Mouse (Mus musculus): ENCODE results near the gene Gm10065.
"Not testable (repeated sequence)": the region's sequence is repeated elsewhere in the genome, so short reads cannot be mapped to it uniquely, and the experiment has no call there.

Gm10065 gene

GRCm38 (mm10) chr13:21478759-21479670, at the start of gene Gm10065, which contains the start of gene Zkscan4:
Gene Gm10065 (minus strand): TSS chr13:21479441.
Gene Zkscan4 (plus strand): TSS chr13:21478907.
- DNase-seq: peak; percentile 67

GRCm38 (mm10) chr13:21506221-21506649, 27.0 kb upstream of the Gm10065 start:
- DNase-seq: peak; percentile 75

DNA sequence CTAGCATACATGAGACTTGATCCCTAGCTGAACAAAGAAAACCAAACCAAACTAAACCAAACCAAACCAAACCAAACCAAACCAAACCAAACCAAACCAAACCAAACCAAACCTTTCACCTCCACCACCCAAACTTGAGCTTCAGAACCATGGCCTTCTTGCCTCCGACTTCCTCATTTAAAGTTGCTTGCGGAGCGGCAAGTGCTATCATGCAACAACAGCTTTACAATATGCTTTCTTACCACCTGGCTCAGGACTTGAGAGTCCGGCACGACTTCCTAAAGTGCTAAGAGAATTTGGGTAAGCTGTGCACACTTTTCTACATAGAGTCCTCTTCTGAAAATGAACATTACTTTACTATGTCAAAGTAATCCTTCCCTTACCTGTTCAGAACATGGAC, 23.1 kb upstream of the Gm10065 start:
- no peak for DNase-seq

DNA sequence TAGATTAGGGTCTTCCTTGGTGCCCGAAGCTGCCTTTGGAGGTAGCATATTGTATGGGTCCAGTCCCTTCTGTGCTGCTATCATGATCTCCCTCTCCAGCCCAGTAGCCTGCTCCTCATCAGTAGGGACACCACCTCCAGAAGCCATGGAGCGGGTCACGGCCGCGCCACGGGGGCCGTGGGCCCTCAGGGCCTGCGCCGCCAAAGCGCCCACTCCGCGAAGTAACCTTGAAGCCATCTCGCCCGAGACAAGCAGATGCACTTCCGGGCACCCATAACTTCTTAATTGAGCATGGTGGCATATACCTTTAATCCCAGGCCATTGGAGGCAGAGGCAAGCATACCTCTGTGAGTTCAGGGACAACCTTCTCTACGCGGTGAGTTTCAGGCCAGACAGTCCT, 21.9 kb upstream of the Gm10065 start, which contains the start of gene Gm11273:
Gene Gm11273, minus strand, starts transcription at position 237 of the 400 bp plus-strand sequence.
- not testable (repeated sequence) for DNase-seq

DNA sequence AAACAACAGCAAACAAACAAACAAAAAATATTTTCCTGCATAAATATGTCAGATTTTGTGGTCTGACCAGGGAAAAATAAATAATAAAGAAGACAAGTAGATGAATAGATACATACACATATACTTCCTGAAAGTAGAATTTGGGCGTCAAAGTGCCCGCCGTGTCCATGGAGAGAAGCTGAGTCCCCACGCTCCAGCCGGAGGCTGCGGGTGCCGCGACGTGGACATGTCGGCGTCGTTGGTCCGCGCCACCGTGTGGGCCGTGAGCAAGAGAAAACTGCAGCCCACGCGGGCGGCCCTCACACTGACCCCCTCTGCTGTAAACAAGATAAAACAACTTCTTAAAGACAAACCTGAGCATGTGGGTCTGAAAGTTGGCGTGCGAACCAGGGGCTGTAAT, 15.8 kb upstream of the Gm10065 start, which contains the start of gene AK157302:
Gene AK157302, plus strand, starts transcription at position 144 of the 400 bp plus-strand sequence.
- peak; percentile 5 for DNase-seq

GRCm38 (mm10) chr13:21492847-21493246, 13.6 kb upstream of the Gm10065 start:
- DNase-seq: no peak

DNA sequence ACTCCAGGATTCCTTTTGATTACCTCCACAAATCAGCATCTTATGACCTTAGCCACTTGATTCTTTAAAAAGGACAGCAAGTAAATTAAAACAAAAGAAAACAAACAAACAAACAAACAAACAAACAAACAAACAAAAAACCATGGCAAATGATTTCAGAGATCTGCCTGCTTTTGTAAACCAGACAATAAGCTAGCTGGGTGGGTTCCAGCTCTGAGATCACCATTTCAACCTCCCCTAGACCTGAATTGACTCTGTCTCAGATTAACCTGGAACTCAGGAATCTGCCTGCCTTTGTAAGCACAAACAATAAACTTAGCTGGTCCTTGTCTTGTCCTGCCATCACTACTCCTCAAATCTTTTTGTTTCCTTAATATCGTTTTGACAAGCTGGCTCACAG, 7.6 kb upstream of the Gm10065 start:
- DNase-seq: no peak

- DNase-seq: no peak
Measured at GRCm38 (mm10) chr13:21472427-21472826, 6.8 kb downstream of the Gm10065 start.

GRCm38 (mm10) chr13:21469097-21469496, 10.1 kb downstream of the Gm10065 start:
- no peak for DNase-seq

DNA sequence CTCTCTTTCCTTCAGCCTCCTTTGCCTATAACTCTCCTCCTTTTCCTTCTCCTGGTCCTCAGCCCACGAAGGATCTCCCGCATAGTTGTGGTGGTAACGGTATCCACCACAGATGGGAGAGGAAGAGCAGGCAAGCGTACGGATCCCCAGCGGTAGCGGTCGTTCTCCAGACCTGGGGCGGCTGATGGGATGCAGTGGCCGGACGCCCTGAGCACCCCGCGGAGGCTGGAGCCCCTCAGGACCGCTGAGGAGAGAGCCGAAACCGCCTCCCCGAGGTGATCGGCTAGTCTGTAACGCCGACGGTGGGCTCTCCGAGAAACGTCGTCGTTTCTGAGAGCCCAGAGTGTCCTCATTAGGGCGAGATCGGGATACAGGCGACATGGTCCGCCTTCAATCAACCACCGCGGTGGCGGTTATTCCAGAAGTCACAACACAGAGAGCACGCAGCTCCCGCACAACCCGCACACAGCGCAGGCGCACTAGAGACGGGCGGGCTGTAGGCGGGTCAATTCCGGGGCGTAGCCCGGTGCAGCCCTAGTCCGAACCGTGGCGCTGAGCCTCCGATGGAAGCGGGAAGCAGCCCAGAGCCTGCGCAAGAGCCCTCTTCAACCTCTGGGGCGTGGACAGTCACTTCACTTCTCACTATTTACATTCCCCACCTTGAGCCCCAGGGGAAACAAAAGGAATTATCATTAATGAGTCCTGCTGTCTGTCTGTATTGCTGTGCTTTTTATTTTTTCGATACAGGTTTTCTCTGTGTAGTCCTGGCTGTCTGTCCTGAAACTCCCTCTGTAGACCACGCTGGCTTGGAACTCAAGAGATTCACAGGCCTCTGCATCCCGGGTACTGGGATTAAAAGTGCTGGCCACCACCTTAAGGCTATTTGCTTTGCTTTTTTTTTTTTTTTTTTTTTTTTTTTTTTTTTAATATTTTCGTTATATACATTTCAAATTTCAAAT, 10.9 kb downstream of the Gm10065 start, which contains the start of gene Nkapl:
Gene Nkapl, minus strand, starts transcription at position 449 of the 959 bp plus-strand sequence.
- peak; percentile 79 for DNase-seq

DNA sequence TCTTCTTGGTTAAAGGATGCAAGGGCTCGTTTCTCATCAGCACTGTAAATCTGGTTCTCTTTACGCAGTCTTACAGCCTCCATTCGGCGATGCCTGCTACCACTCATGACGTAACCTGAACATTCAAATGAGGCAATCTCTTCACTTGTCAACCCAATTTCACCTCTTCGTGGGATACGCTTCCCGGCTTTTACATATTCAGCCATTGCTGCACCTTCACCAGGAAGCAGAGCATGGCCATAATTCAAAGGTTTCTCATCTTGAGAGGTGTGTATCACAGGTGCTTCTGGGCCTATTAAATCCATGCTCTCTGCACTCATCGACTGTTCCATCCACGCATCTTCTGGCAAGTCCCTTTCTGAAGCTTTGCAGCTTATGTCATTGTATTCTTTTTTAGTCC, 11.9 kb downstream of the Gm10065 start:
- no peak for DNase-seq

- DNase-seq: not testable (repeated sequence)
Measured at GRCm38 (mm10) chr13:21462516-21462915, 16.7 kb downstream of the Gm10065 start.

DNA sequence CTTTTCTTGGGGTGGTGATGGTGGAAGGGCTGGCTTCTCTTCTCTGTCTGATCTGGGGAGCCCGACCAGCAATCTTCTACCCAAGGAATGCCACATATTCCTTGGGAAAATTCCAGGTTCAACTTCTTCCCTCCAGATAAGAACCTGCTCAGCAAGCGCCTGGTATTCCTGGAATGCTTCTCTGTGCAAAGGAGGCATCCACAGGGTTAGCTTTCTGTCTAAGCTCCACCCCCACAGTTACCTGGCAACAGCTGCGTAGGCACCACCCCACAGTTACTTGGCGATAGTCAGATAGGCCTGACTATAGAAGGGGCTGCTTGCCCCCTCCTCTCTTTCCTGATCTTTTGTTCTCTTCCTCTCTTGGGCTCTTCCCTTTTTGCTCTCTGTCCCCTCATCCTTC, 22.9 kb downstream of the Gm10065 start:
- DNase-seq: no peak

DNA sequence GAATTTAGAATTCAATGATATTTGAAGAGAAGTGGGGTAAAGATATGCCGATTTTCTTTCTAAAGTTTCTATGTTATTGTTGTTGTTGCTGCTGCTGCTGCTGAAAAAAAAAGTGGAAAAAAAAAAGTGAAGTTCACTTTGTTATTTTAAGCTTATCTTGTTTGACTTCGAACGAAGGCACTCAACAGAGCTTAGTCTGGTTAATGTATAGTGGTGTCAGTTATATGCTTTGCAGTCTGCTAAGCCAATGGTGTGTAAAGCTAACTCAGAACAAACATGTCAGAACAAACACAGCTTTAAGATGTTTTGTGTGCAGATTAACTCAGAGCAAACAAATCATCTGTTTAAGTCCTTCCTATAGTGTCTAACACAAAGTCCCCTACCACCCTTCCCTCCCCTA, 25.1 kb downstream of the Gm10065 start:
- no peak for DNase-seq

- DNase-seq: peak; percentile 82
Measured at GRCm38 (mm10) chr13:21453449-21453848, 25.8 kb downstream of the Gm10065 start, which contains the start of gene Zscan26. Gene Zscan26 (minus strand): TSS chr13:21453730.

DNA sequence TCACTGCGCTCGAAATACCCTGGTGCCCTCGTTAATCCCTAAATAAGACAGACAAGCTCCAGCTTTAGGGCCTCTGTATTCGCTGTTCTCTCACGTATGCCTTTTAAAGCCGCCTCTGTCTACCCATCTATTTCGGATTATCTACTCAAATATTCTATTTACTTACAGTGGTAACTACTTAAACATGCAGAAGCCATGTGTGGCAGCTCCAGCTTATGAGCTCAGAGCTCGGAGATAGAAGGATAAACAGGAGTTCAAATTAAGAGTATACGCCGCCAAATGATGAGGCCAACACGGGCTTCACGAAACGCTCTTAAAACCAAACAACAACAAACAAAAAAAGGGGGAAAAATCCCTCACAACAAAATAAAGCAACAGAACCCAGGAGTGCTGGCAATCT, 26.2 kb downstream of the Gm10065 start:
- no peak for DNase-seq

GRCm38 (mm10) chr13:21447856-21448614, 31.2 kb downstream of the Gm10065 start:
- no peak for DNase-seq

- no peak for DNase-seq
Measured at GRCm38 (mm10) chr13:21446796-21447195, 32.4 kb downstream of the Gm10065 start.

GRCm38 (mm10) chr13:21441207-21441572, 38.1 kb downstream of the Gm10065 start:
- DNase-seq: no peak

DNA sequence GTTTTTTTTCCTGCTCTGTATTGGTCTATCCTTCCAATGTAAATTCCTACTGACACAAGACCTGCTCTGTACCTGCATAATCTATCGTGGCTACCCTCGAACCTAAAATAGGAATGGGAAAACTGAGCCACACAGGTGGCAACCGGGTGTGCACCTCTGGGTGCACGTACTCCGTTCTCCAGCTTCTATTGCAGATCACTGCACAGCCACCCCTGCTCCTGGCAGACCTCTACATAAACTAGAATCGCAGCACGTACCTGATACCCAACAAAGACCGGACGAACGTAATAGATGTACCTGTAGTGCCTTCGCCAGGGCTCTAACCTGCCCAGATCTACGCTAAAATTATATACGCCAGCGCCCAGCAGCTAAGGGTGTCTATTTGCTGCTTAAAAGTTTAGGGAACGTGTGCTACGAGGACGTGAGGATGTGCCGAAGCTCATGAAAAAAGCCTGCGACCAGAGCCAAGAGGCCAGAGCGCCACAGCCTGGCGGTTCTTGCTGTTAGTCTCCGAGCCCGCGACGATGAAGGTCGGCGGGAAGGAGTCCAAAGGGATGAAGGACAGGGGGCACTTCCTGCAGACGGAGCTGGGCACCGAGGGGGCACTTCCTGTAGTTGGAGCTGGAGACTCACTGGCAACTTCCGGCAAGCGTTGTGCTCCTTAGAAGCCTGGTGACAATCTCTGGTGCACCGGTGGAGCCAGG, 38.6 kb downstream of the Gm10065 start, which contains the start of gene Pgbd1:
Gene Pgbd1, minus strand, starts transcription at position 556 of the 704 bp plus-strand sequence.
- peak; percentile 75 for DNase-seq

- no peak for DNase-seq
Measured at GRCm38 (mm10) chr13:21435476-21435875, 43.8 kb downstream of the Gm10065 start.

Data from layer of hippocampus, adult 9-11 months (tissue).